Mouse (Mus musculus): ENCODE data around the gene Ropn1.

- TF ChIP-seq CTCF (IDR thresholded peaks at IDR 0.05; ENCODE audit: control insufficient read depth, insufficient read depth, insufficient read length) (no peak), CEBPB (IDR thresholded peaks at IDR 0.05; ENCODE audit: low read depth) (no peak), MAX (IDR thresholded peaks at IDR 0.05) (no peak), USF1 (IDR thresholded peaks at IDR 0.05; ENCODE audit: low read depth) (no peak), MYOD1 (IDR thresholded peaks at IDR 0.05; ENCODE audit: control insufficient read depth, insufficient read length, low read depth) (no peak)
These were observed 8.7 kb downstream of the Ropn1 start for GRCm38 (mm10) chr16:34658388-34658787.

All from C2C12 (cell line).